Mouse (Mus musculus) hindbrain, embryonic 11.5 days (tissue): ENCODE data around the gene Catsperg1. TPM values are rescaled to one million over a fixed set of nuclear protein-coding genes. Genes with fewer than 3 reads are reported as not detected.

ENCODE experiments used
- ATAC-seq: fragments of 200-750 bp; cut with Nextera tagmentation; 2 replicates; pipeline ENCODE4 v1.8.0; 2017; ENCODE audit warnings: mild to moderate bottlenecking, moderate TSS enrichment, moderate library complexity; ENCODE audit not compliant: low FRiP score
- DNase-seq: peaks from one replicate; pipeline ENCODE4 v3.0.0-alpha.2; 2015; ENCODE audit warnings: low spot score
- H3K27ac ChIP-seq: fragments of 300-500 bp; sonication (generic); 2 replicates; pipeline ENCODE4 v1.5.1; 2014; ENCODE audit warnings: mild to moderate bottlenecking, low read depth, low read length
- H3K27me3 ChIP-seq: fragments of 300-500 bp; sonication (generic); 2 replicates; pipeline ENCODE4 v1.6.1; 2014; ENCODE audit warnings: mild to moderate bottlenecking, low read length, moderate library complexity, mixed read lengths; ENCODE audit not compliant: control insufficient read depth, insufficient read depth
- H3K36me3 ChIP-seq: fragments of 300-500 bp; sonication (generic); 2 replicates; pipeline ENCODE4 v1.6.1; 2014; ENCODE audit warnings: mild to moderate bottlenecking, low read length, moderate library complexity, mixed read lengths; ENCODE audit not compliant: control insufficient read depth, insufficient read depth
- H3K4me1 ChIP-seq: fragments of 300-500 bp; sonication (generic); replicated peaks from 2 replicates; pipeline ENCODE4 v1.6.1; 2014; ENCODE audit warnings: low read length, mixed read lengths; ENCODE audit not compliant: control insufficient read depth, insufficient read depth
- H3K4me2 ChIP-seq: fragments of 300-500 bp; sonication (generic); replicated peaks from 2 replicates; pipeline ENCODE4 v1.6.1; 2014; ENCODE audit warnings: mild to moderate bottlenecking, low read depth, low read length
- H3K4me3 ChIP-seq: fragments of 300-500 bp; sonication (generic); 2 replicates; pipeline ENCODE4 v1.5.1; 2014; ENCODE audit warnings: low read depth, low read length
- H3K9ac ChIP-seq: fragments of 300-500 bp; sonication (generic); 2 replicates; pipeline ENCODE4 v1.6.1; 2014; ENCODE audit warnings: low read depth, low read length
- H3K9me3 ChIP-seq: fragments of 300-500 bp; sonication (generic); 2 replicates; pipeline ENCODE4 v1.6.1; 2016; ENCODE audit warnings: low read length; ENCODE audit not compliant: control insufficient read depth
- WGBS: fragments of 180-500 bp; shearing (Covaris S2); extraction: QIAGEN DNeasy Blood & Tissue Kit; methylation state at CpG from one replicate; pipeline ENCODE4 v1.1.7; 2014; 5-methylcytosine and 5-hydroxymethylcytosine counted together
- polyA plus RNA-seq: library from polyadenylated mRNA; unstranded; fragments of >200 nt; fragmentation: Nextera tagmentation; extraction: Ambion mirVana; gene quantifications from 2 replicates; pipeline ENCODE4 v1.2.1, GENCODE M21; 2014

Gene Catsperg1
- polyA plus RNA-seq, 1 experiment from 2014 or later: 0.51 TPM

GRCm38 (mm10) chr7:29170066-29170754, 43.6 kb downstream of the Catsperg1 start, which contains the start of the genes Ggn and Spred3:
TSS of gene Ggn (plus strand) at chr7:29170210.
TSS of gene Spred3 (minus strand) at chr7:29170411.
- ATAC-seq: peak; percentile 53

GRCm38 (mm10) chr7:29169231-29170065, 44.4 kb downstream of the Catsperg1 start:
- peaks cover 12% of the 10 kb centered on the region for H3K4me1 ChIP-seq
- ATAC-seq (peak; percentile 81), DNase-seq (peak; percentile 88)
- WGBS: 0% methylated on average over 31 of the region's 39 CpGs
- peak overlapping the region; percentile 70 for H3K9ac ChIP-seq
- H3K9me3 ChIP-seq: no peaks in the 10 kb centered on the region
- peaks cover 35% of the 10 kb centered on the region for H3K27me3 ChIP-seq
- peak overlapping the region; percentile 73 for H3K4me3 ChIP-seq
- peaks cover 8% of the 10 kb centered on the region; the same call in 1 of the 2 replicates for H3K36me3 ChIP-seq
- peak overlapping the region; percentile 81 for H3K4me2 ChIP-seq
- H3K27ac ChIP-seq: peak overlapping the region; percentile 66; the same call in 1 of the 2 replicates

More at GRCm38 (mm10) chr7:29170066-29170754, 43.6 kb downstream of the Catsperg1 start, which contains the start of the genes Ggn and Spred3:
- DNase-seq: peak; percentile 77
- Histone ChIP-seq H3K27me3 (peaks cover 35% of the 10 kb centered on the region), H3K4me1 (peaks cover 12% of the 10 kb centered on the region), H3K4me2 (peak within 1 kb of the TSS; percentile 81), H3K36me3 (peaks cover 8% of the 10 kb centered on the region; the same call in 1 of the 2 replicates), H3K9me3 (no peaks in the 10 kb centered on the region), H3K27ac (peak within 1 kb of the TSS; percentile 66; the same call in 1 of the 2 replicates), H3K9ac (peak within 1 kb of the TSS; percentile 70), H3K4me3 (peak within 1 kb of the TSS; percentile 73)
- 0% methylated on average over 30 of the region's 30 CpGs for WGBS

GRCm38 (mm10) chr7:29168791-29169230, 45.0 kb downstream of the Catsperg1 start:
- Histone ChIP-seq H3K36me3 (peaks cover 7% of the 10 kb centered on the region; the same call in 1 of the 2 replicates), H3K4me2 (peak overlapping the region; percentile 81), H3K9ac (peak overlapping the region; percentile 70), H3K4me3 (peak overlapping the region; percentile 73), H3K4me1 (peaks cover 12% of the 10 kb centered on the region), H3K27ac (peak overlapping the region; percentile 66; the same call in 1 of the 2 replicates), H3K27me3 (peaks cover 30% of the 10 kb centered on the region), H3K9me3 (no peaks in the 10 kb centered on the region)
- 0% methylated on average over 14 of the region's 14 CpGs for WGBS
- DNase-seq (peak; percentile 74), ATAC-seq (peak; percentile 15; the same call in 1 of the 2 replicates)

GRCm38 (mm10) chr7:29168121-29168695, 45.6 kb downstream of the Catsperg1 start:
- DNase-seq (peak; percentile 39), ATAC-seq (no peak)
- H3K27ac ChIP-seq: 0 out of 2 replicates have a peak overlapping the region, but pooled peaks have one; percentile 66

GRCm38 (mm10) chr7:29167656-29168055, 46.2 kb downstream of the Catsperg1 start:
- Histone ChIP-seq H3K4me2 (peak overlapping the region; percentile 81), H3K4me3 (peak overlapping the region; percentile 73), H3K4me1 (peaks cover 12% of the 10 kb centered on the region), H3K9me3 (no peaks in the 10 kb centered on the region), H3K36me3 (no peaks in the 10 kb centered on the region), H3K27me3 (peaks cover 20% of the 10 kb centered on the region), H3K27ac (no peak overlapping the region), H3K9ac (no peak overlapping the region)
- DNase-seq (no peak), ATAC-seq (no peak)
- 11% methylated on average over 19 of the region's 19 CpGs for WGBS

More at GRCm38 (mm10) chr7:29168121-29168695, 45.6 kb downstream of the Catsperg1 start:
- peak overlapping the region; percentile 73 for H3K4me3 ChIP-seq
- H3K4me1 ChIP-seq: peaks cover 12% of the 10 kb centered on the region
- H3K9me3 ChIP-seq: no peaks in the 10 kb centered on the region
- peak overlapping the region; percentile 70; the same call in 1 of the 2 replicates for H3K9ac ChIP-seq
- peaks cover 25% of the 10 kb centered on the region for H3K27me3 ChIP-seq
- H3K36me3 ChIP-seq: 0 out of 2 replicates have a peak, but pooled peaks cover 4% of the 10 kb centered on the region
- H3K4me2 ChIP-seq: peak overlapping the region; percentile 81
- under 1% methylated on average over 10 of the region's 10 CpGs for WGBS

GRCm38 (mm10) chr7:29162750-29163525, 50.9 kb downstream of the Catsperg1 start:
- no peak overlapping the region for H3K9ac ChIP-seq
- no peaks in the 10 kb centered on the region for H3K9me3 ChIP-seq
- no peak overlapping the region for H3K27ac ChIP-seq
- no peaks in the 10 kb centered on the region for H3K4me1 ChIP-seq
- no peaks in the 10 kb centered on the region for H3K36me3 ChIP-seq
- H3K4me3 ChIP-seq: no peak overlapping the region
- 27% methylated on average over 9 of the region's 9 CpGs for WGBS
- DNase-seq (no peak), ATAC-seq (no peak)
- peaks cover 7% of the 10 kb centered on the region; the same call in 1 of the 2 replicates for H3K27me3 ChIP-seq
- H3K4me2 ChIP-seq: no peak overlapping the region

- H3K27ac ChIP-seq: no peak overlapping the region
- H3K4me2 ChIP-seq: no peak overlapping the region
- ATAC-seq (no peak), DNase-seq (no peak)
- H3K27me3 ChIP-seq: peaks cover 7% of the 10 kb centered on the region; the same call in 1 of the 2 replicates
- WGBS: 82% methylated on average over 5 of the region's 5 CpGs
- H3K36me3 ChIP-seq: no peaks in the 10 kb centered on the region
- no peaks in the 10 kb centered on the region for H3K9me3 ChIP-seq
- no peaks in the 10 kb centered on the region for H3K4me1 ChIP-seq
- H3K4me3 ChIP-seq: no peak overlapping the region
- no peak overlapping the region for H3K9ac ChIP-seq
These were observed 51.5 kb downstream of the Catsperg1 start for GRCm38 (mm10) chr7:29162294-29162693.
